Mouse (Mus musculus) brain, embryonic 14.5 days (tissue): ENCODE measurements at regions not wholly inside any gene's neighbourhood (a gene's known extent, or its start where the extent isn't known, plus 50 kb on each side); places are given as distances from the start of the nearest gene placed in this dataset.

Experiments used
- DNase-seq: peaks from one replicate; pipeline ENCODE4 v3.0.0-alpha.2; 2011; ENCODE audit warnings: low read depth
- CTCF ChIP-seq: fragments of 200-500 bp; IDR thresholded peaks from 2 replicates; pipeline ENCODE4 v1.5.1; 2012; ENCODE audit warnings: inconsistent platforms, mild to moderate bottlenecking, moderate library complexity, borderline replicate concordance; ENCODE audit not compliant: insufficient read depth, insufficient read length; ENCODE audit errors: extremely low read depth
- POLR2A ChIP-seq: fragments of 200-500 bp; IDR thresholded peaks from 2 replicates; pipeline ENCODE4 v1.6.1; 2012; ENCODE audit warnings: mild to moderate bottlenecking, inconsistent platforms, borderline replicate concordance; ENCODE audit not compliant: poor library complexity, insufficient read depth, insufficient read length, severe bottlenecking; ENCODE audit errors: extremely low read depth

DNA sequence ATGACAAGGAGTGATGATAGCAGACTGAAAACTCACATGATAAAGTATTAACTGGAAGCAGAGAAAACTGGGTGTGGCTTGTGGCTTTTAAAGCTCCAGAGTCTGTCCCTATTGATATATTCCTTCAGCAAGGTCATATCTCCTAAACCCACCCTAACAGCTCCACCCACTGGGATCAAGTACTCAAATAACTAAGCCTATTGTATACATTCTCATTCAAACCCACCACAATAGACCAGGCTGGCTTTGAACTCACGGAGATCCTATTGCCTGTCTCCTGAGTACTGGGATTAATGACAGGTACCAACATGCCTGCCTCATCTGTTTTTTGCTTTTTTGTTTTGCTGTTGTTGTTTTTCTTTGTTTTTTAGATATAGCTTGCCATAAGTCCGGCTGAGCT is 484.3 kb upstream of the Zfp462 start:
- no peak for DNase-seq
- TF ChIP-seq CTCF (no peak), POLR2A (no peak)

DNA sequence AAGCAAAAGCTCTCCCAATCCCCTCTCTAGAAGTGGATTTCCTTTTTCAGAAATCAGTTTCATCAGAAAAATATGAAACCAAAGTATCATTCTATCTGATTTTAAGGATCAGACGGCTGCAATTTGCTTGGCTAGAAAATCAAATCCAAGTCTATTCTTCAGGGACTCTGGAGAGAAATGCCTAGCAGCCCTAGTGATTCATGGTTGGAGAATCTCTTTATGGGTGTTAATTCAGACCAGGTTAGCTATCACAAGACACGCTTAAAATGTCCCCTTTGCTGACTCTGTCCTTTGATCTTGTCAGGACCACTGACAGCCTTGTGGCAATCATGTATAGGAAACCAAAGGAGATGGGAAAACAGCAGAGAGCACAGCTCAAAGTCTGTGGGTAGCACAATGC is 475.7 kb upstream of the Zfp462 start:
- TF ChIP-seq POLR2A (no peak), CTCF (no peak)
- no peak for DNase-seq

DNA sequence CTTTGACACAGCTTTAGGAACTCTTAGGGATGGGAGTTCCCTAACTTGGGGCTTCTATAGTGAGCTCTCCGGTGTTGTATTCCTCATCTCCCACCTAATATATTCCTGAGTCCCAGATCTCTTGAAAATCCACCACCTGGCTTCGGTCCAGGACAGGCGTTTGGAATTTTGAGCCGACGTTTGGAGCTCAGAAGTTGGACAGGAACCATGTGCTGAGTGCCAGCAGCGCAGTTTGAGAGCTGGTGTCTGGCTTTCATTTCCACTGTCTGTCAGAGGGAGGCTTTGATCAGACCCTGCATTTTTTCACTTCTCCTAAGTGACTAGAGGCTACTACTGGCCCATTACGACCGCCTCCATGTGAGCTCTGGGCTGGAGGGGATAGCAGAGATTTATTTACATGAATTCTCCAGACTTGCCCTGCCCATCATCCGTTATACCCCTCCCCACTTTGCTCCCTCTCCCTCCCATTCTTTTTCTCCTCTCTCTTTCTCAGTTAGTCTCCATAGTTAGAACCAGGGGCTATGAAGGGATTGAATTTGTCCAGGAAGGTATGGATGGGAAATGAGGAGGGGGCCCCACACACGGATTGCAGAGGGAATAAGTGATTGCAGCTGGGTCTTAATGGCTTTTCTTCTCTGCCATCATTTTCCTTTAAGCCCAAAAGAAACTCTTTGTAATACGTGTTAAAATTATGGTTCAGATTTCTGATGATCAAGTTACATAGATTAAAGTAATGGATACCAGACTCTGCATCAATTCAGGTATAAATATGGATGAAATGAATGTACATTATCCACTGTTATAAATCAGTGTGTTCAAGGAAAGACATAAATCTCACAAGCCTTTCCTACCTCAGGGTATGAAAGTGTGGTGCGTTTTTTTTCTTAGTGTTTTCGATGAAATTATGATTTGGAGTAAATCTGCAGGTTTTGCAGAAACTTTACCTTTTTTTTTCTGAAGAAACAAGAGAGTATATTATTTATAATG is 474.5 kb upstream of the Zfp462 start:
- DNase-seq: peak; percentile 95
- TF ChIP-seq CTCF (no peak), POLR2A (no peak)

DNA sequence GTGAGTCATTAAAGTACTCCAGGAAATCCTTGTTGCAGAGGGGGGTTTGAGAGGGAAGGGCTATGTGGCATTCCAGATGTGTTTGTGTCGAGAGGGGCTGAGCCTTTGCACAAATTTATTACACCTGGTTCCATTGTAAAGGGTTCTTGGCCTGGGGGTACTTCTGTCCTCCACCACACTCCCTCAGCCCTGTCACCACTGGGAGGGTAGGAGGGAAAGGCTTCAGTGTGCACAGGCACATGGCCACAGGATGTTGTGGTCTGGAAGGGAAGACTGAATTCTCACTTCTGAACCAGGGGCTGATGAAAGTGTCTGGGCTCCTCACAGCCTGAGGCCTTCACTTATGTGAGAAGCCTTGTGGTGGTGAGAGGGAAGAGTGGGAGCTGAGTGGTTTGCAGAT is 473.8 kb upstream of the Zfp462 start:
- no peak for DNase-seq
- TF ChIP-seq POLR2A (no peak), CTCF (no peak)

DNA sequence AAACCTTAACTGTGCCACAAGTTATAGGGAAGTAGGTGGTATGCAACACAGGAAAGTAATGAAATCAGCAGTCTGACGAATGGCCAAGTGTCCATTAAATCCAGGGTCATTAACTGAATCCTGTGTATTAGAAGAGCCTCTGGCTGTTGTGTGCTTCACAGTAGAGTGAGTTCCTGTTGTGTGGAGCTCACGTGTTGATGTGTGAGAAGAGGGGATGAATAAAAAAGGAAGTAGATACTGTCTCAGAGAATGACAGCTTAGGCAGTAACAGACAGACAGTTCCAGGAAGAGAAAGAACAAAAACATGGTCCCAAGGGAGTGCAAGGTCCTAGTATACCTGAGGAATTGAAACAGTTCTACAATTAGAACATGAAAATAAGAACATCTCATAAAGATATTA is 463.1 kb upstream of the Zfp462 start:
- no peak for DNase-seq
- TF ChIP-seq POLR2A (no peak), CTCF (no peak)

DNA sequence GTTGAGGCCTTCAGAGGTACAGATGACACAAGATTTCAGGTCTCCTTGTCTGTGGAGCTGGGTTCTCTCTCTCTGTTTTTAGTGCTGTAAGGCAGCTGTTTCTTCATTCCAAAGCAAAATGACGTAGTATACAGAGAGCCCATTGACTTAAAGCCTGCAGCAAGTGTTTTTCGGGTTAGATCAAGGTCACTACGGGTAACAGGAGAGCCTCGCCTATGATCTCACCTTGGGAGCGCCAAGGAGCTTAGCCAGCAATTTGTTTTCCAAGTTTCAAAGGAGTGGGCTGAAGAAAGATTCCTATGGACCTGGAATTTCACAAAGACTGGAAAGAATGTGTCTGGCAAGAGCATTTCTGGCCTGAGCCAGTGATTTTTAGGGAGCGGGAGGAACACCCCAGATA is 451.8 kb upstream of the Zfp462 start:
- no peak for DNase-seq
- no peak for TF ChIP-seq POLR2A
- TF ChIP-seq CTCF: no peak

DNA sequence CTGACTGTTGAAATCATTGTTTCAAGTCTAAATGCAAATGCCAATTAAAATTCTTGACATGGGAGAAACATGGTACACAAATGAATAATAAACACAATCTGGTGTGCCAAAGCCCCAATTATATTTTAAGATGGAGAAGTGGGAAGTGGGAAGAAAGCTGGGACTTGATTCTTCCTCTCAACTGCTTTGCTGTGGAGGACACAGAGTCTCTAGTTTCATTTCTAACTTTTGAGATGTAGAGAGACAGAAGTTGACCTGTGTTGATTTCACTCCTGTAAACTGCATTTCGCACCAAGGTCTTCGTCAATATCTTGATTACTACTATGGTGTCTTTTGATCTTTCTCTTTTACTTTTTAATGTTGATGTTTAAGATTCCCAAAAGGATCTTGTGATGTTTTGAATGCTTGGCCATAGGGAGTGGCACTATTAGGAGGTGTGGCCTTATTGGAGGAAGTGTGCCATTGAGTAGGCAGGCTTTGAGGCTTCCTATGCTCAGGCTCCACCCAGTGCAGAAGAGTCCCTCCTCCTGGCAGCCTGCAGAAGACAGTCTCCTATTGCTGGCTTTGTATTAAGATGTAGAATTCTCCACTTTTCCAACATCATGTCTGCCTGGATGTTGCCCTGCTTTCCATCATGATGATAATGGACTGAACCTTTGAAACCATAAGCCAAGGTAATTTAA is 447.4 kb upstream of the Zfp462 start:
- peak; percentile 19 for DNase-seq
- TF ChIP-seq POLR2A (no peak), CTCF (no peak)

DNA sequence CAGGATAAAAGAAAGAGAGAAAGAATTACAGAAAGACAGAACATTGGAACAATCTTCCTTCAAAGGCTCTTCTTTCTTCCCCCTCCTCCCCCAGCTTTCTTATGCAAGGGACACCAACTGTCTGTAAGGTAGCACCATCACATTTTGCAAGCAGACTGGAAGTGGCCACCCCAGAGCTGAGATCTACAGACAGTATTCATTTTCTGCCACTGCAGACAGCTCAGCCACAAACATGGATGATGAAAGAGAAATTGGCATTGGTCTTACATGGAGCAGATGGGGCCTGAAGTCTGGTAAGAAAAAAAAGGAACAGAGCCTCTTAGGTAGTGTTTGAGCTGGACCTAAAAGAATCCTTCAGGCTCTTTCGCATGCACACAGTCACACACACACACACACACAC is 428.9 kb upstream of the Zfp462 start:
- peak; percentile 70 for DNase-seq
- TF ChIP-seq POLR2A (no peak), CTCF (no peak)

DNA sequence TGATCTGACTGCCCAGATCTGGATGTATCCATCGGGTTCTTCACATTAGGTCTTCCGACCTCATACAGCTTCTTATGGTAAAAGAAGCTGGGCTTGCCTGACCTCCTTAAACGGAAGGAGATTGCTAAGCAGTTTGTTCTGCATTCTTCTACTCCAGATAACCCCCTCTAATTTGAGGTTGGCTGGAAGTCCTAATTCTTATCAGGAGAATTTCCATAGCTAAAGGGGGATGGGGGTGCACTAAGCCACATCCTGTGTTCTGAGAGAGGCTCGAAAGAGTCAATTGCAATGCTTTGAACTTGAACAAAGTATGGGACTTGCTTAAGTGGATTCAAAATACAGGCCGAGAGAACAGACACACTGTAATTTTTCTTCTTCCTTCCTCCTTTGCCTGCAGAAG is 421.6 kb upstream of the Zfp462 start:
- TF ChIP-seq CTCF (no peak), POLR2A (no peak)
- DNase-seq: no peak

DNA sequence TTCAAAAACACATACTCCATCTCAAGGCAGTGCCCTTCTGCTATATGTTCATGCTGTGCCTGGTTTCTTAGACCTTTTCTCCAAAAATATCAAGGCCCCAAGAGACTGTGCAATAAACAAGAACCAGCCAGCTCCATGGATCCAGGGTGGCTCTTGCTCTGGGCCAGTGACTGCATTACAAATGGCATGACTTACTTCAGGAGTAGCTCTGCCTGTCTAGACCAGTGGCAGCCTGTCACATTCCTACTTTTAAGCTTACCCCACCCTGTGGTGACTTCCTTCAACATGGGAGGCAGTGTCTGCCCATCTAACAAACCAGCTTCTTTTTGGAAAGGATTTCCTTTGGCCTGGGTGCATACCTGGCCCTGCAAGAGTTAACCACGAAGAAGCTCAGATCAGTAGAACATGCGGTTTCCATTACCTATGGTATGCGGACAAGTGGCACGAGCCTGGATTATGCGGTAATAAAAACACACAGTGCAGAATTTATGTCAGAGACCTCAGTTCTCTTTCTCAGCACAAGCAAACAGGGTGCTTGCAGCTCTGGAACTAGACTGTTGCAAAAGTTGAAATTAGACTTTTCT is 418.8 kb upstream of the Zfp462 start:
- TF ChIP-seq POLR2A (no peak), CTCF (no peak)
- DNase-seq: no peak

DNA sequence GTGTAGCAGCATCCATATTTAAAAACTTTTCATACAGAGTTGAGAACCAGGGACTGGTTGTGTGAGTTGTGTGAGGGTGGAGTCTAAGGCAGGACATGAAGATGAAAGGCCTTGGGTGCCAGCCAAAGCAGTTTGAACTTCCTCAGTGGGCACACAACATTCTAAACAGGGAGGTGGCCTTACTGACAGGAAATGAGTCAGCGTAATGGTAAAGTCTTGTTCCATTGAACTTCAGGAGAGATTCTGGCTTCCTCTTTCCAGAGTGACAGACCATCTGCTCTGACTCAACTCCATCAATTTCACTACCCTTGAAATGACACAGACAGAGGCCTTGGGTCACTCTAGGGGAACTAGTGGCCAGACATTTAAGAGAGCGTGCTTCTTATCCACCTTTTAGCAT is 417.2 kb upstream of the Zfp462 start:
- DNase-seq: no peak
- TF ChIP-seq POLR2A (no peak), CTCF (no peak)

DNA sequence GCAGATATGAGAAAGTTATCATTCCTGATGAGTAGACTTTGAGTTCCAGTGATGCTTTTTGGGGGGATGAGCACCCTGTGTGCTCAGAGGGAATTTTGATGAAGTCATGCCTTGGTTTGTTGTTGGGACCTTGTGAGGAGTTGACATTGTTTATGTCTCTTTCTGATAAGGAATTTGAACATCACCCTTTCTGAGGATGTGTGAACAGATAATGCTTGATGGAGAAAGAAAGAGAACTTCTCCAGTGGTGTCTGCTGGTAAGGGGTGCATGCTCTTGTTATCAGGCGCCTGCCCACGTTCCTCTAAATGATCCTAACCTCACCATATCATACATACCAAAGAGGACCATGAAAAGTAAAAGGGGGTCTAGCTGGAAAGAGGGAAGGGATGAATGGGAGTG is 413.1 kb upstream of the Zfp462 start:
- no peak for DNase-seq
- no peak for TF ChIP-seq CTCF
- no peak for TF ChIP-seq POLR2A

DNA sequence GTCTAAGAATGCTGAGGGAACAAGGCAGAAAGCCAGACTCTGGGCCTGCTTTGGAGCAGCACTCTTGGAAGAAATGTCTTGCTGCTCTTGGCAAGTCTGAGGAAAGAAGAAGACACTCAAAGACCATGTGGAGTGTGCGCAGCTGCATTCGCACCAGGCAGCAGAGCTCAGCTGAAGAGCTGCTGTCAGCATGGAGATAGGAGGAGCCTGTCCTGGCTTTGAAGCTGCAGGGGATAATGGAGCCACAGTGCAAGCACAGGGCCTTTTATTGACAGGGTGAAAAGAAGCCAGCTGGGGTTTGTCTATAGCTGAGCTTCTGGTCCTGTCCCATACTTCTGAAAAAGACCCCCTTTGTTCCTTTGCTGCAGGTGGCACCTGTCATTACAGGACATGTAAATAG is 411.0 kb upstream of the Zfp462 start:
- peak; percentile 88 for DNase-seq
- TF ChIP-seq CTCF (no peak), POLR2A (no peak)

DNA sequence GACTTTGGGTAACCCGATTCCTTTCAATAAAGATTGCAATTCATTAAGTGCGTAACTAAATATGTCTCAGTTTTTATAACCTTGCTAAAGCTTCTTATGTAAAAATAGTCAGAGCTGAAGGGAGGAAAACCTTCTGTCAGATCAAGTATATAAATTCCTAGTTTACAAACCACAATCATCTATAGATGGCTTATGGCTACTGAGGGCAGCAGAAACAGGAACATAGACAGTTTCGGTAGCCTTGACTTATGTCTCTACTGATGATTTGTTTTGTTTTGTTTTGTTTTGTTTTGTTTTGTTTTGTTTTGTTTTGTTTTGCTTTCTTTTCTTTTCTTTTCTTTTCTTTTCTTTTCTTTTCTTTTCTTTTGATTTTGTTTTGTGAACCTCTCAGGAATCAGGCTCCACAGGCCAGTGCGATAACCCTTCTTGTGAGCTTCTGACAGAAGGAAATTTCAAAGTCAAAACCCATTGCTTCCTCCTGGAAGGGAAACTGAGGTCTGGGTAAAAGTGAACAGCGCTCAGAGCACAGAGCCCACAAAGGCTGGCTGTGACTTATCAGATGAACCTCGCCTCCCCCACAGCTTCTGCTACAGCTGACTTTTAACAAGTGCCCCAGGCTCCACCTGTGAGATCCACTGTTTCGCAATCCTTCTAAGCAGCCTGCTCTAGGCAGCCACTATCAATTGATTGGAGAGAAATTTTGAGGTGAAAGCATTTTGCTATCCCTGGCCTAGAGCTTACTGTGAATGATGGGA is 391.8 kb upstream of the Zfp462 start:
- no peak for DNase-seq
- TF ChIP-seq CTCF (no peak), POLR2A (no peak)

DNA sequence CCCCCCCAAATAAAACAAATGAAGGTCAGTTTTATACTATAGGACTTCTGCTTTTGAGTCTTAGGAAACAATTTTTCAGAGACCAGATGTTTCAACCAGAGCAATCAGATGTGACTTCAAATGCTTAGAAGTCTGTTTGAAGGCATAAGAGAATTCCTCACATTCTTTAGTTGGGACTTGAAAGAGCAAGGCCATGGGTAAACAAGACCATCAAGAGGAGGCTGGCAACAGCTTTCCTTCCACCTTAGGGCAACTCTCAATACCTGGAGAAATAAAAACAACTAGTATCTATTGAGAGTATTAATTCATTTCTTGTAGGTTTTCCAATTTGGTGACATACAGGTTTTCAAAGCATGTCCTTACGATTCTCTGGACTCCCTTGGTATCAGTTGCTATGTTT is 381.8 kb upstream of the Zfp462 start:
- TF ChIP-seq CTCF: no peak
- DNase-seq: no peak
